Mouse (Mus musculus): ENCODE measurements around the gene Gm8050.
"Not testable (repeated sequence)": the region's sequence is repeated elsewhere in the genome, so short reads cannot be mapped to it uniquely, and the experiment has no call there.

Gm8050 gene

DNA sequence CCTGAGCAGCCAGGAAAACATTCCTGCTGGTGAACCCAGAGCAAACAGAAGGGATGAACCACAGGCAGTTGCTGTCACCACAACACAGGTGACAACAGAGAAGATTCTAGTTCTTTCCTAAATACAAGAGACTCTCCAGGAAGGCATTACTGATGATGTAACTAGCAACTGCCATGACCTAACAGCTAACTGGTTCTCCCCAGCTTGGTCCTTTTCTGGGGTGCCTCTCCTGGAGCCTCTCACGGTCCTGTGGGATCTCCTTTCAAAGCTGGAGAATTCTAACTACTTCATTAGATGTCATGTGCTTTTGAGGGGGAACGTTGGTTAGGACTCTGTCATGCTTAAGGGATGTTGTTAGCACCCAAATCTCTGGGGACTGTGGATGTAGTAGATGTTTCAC, at the start of gene Gm8050:
Gene Gm8050 (minus strand): TSS at position 101 of the 400 bp plus-strand sequence.
- not testable (repeated sequence) for DNase-seq

DNA sequence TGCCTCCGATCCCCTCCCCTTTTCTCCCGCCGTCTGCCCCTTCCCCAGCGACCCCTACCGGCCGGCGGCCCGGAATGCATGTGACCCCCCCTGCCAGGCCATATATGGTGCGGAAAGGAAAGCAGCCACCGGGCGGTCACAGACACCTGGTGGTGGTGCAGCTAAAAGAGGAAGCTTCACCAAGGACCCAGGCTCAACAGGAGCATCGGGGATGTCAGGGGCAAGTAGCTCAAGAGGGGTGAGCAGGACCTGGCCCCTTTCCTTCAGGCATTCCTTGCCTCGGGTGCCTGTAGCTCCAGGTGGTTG, 37.1 kb upstream of the Gm8050 start:
- DNase-seq, result peak; percentile 1

DNA sequence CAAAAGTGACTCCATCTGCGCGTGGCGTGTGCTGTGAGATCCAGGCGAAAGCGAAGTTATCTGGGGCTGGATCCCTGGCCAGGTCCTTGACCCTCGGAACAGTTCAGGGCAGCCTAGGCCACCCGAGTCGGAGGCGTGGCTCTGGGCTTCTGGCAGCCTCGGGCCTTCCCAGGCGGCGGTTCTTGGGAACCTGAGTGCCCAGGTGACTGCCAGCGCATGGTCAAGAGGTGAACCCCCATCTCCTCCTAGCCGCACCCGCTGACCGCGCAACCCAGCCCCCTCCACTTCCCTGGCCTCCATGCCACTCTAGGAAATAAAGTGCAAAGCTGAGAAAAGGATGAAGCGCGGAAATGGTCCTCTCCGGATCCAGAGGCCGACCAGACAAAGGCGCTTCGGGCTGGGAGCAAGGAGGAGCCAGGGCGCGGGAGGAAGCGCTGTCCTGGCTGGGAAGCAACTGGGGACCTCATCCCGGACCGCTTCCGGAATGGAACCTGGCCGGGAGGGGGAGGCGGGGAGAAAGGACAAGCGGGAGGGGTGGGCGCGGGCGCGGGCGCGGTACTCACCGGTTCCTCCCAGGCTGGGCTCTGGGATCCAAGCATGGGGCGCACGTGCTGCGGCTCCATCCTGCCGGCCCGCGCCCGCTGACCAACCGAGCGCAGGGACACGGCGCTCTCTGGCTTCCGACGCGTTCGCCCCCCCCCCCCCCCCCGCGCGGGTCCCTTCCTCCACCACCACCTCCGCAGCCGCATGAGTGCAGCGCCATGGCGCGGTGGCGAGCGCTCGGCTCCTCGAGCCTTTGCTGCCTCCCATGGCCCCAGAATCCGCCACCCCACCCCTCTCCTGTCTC, 36.6 kb upstream of the Gm8050 start:
- peak; percentile 21 for DNase-seq

DNA sequence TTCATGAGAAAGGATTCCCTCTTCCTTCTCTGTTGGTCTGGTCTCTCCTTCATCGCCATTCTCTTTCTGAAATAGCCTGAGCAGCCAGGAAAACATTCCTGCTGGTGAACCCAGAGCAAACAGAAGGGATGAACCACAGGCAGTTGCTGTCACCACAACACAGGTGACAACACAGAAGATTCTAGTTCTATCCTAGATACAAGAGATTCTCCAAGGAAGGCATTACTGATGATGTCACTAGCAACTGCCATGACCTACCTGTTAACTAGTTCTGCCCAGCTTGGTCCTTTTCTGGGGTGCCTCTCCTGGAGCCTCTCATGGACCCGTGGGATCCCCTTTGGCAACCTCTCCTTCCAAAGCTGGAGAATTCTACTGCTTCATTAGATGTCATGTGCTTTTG, 22.2 kb upstream of the Gm8050 start, which contains the start of gene Gm3636:
Gene Gm3636 (minus strand): TSS at position 101 of the 400 bp plus-strand sequence.
- not testable (repeated sequence) for DNase-seq

DNA sequence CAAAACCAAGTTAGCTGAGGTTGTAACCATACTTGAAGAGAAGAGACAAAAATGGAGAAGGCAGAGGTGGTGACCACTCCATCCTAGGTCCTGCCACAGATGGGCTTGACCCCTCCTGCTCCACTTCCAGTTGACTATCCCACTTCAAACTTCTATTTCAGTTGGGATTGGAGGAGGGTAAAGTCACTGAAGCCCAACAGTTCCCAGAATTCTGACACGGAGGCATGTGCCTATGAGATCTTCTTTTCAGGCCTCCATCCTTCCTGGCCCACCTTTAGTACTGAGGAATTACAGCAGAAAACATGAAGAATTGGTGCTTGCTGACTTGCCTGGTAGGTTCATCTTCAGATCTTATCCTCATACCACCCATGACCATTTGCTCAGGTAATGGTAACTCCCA, 36.0 kb downstream of the Gm8050 start, which contains the start of gene Gm10251:
Gene Gm10251 (minus strand): TSS at position 101 of the 400 bp plus-strand sequence.
- DNase-seq, result not testable (repeated sequence)
